Mouse (Mus musculus) thymus, adult 2 months (tissue): Measurements from ENCODE around the gene Zbtb22.
"Not testable (repeated sequence)": the region's sequence is repeated elsewhere in the genome, so short reads cannot be mapped to it uniquely, and the experiment has no call there.

Source experiments
- CTCF ChIP-seq: fragments of 200-500 bp; IDR thresholded peaks from 2 replicates; pipeline ENCODE4 v1.5.1; 2012; ENCODE audit warnings: mild to moderate bottlenecking, control low read depth, low read length, moderate library complexity, borderline replicate concordance; ENCODE audit not compliant: control insufficient read depth, poor library complexity, insufficient read depth; ENCODE audit errors: extremely low read depth
- POLR2A ChIP-seq: fragments of 200-500 bp; IDR thresholded peaks from 2 replicates; pipeline ENCODE4 v1.6.1; 2012; ENCODE audit warnings: mild to moderate bottlenecking, low read length, control low read depth, moderate library complexity; ENCODE audit not compliant: control insufficient read depth, poor library complexity, insufficient read depth; ENCODE audit errors: extremely low read depth

GRCm38 (mm10) chr17:33893011-33893410 lies 22.7 kb upstream of the Zbtb22 start:
- not testable (repeated sequence) for TF ChIP-seq CTCF, POLR2A
